Mouse (Mus musculus) liver, embryonic 12.5 days (tissue): Measurements from ENCODE around the gene Ccdc148. TPM values are rescaled to one million over a fixed set of nuclear protein-coding genes. Genes with fewer than 3 reads are reported as not detected.

Experiments used
- ATAC-seq: fragments of 200-750 bp; cut with Nextera tagmentation; 2 replicates; pipeline ENCODE4 v1.8.0; 2017; ENCODE audit warnings: moderate number of reproducible peaks, mild to moderate bottlenecking, moderate library complexity
- H3K27ac ChIP-seq: fragments of 300-500 bp; sonication (generic); 2 replicates; pipeline ENCODE4 v1.5.1; 2016; ENCODE audit warnings: mild to moderate bottlenecking
- H3K27me3 ChIP-seq: fragments of 300-500 bp; sonication (generic); replicated peaks from 2 replicates; pipeline ENCODE4 v1.6.1; 2016; ENCODE audit warnings: mild to moderate bottlenecking, moderate library complexity
- H3K36me3 ChIP-seq: fragments of 300-500 bp; sonication (generic); 2 replicates; pipeline ENCODE4 v1.6.1; 2016; ENCODE audit warnings: mild to moderate bottlenecking, moderate library complexity
- H3K4me1 ChIP-seq: fragments of 300-500 bp; sonication (generic); 2 replicates; pipeline ENCODE4 v1.6.1; 2016
- H3K4me2 ChIP-seq: fragments of 300-500 bp; sonication (generic); 2 replicates; pipeline ENCODE4 v1.6.1; 2016; ENCODE audit warnings: mild to moderate bottlenecking, moderate library complexity
- H3K4me3 ChIP-seq: fragments of 300-500 bp; sonication (generic); 2 replicates; pipeline ENCODE4 v1.5.1; 2016; ENCODE audit warnings: mild to moderate bottlenecking, moderate library complexity
- H3K9ac ChIP-seq: fragments of 300-500 bp; sonication (generic); 2 replicates; pipeline ENCODE4 v1.6.1; 2016; ENCODE audit warnings: mild to moderate bottlenecking, moderate library complexity
- H3K9me3 ChIP-seq: fragments of 300-500 bp; sonication (generic); replicated peaks from 2 replicates; pipeline ENCODE4 v1.6.1; 2016; ENCODE audit warnings: mild to moderate bottlenecking, moderate library complexity
- WGBS: fragments of 180-500 bp; shearing (Covaris S2); methylation state at CpG from one replicate; pipeline ENCODE4 v1.1.7; 2016; ENCODE audit not compliant: insufficient replicate concordance; 5-methylcytosine and 5-hydroxymethylcytosine counted together
- polyA plus RNA-seq: library from polyadenylated mRNA; unstranded; fragments of >200 nt; fragmentation: Nextera tagmentation; extraction: Ambion mirVana; gene quantifications from 2 replicates; pipeline ENCODE4 v1.2.1, GENCODE M21; 2016

Ccdc148 gene
- polyA plus RNA-seq, 1 experiment from 2014 or later, result 0.17 TPM

DNA sequence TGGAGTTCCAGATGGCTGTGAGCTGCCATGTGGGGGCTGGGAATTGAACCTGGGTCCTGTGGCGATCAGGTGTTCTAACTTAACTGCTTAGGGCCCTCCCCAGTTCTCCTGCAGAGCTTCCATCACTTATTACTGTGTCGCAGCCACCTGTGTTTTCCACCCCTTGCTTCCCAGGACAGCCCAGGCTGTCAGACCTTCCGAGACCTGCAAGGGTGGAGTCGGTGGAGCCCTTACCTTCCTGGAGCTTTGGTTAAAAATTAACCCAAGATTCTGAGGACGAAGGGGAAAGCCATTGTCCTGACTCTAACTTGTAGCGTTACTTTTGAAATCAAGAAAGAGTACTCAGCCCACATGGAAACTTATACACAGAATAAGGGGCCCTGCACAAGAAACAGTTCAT is 15.4 kb upstream of the Ccdc148 start:
- Histone ChIP-seq H3K9me3 (no peaks in the 10 kb centered on the region), H3K4me3 (no peak overlapping the region), H3K9ac (no peak overlapping the region), H3K4me2 (no peak overlapping the region), H3K27me3 (no peaks in the 10 kb centered on the region), H3K4me1 (peaks cover 35% of the 10 kb centered on the region), H3K36me3 (no peaks in the 10 kb centered on the region), H3K27ac (no peak overlapping the region)
- ATAC-seq, result no peak
- WGBS, result 69% methylated on average over 6 of the region's 6 CpGs

DNA sequence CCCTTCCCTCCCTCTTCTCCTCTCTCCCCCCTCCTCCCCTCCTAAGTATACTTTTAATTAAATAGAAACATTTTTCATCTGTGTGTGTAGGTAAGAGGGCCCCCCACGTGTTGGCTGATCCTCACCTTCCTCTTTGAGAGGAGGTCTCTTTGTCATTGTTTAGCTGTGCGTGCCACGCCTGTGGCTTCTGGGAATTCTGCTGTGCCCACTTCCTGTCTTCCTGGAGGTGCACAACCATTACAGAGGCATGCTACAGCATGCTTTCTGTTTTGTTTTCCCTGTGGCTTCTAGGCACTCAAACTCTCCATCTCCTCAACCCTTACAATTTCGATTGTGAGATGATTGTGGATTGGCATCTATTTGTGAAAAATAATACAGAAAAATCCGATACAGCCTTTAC is 11.1 kb upstream of the Ccdc148 start:
- WGBS, result 34% methylated on average over 5 of the region's 5 CpGs
- Histone ChIP-seq H3K27ac (no peak overlapping the region), H3K36me3 (no peaks in the 10 kb centered on the region), H3K9ac (no peak overlapping the region), H3K4me3 (no peak overlapping the region), H3K9me3 (no peaks in the 10 kb centered on the region), H3K4me1 (peaks cover 26% of the 10 kb centered on the region), H3K27me3 (no peaks in the 10 kb centered on the region), H3K4me2 (peak overlapping the region; percentile 3; the same call in 1 of the 2 replicates)
- no peak for ATAC-seq

DNA sequence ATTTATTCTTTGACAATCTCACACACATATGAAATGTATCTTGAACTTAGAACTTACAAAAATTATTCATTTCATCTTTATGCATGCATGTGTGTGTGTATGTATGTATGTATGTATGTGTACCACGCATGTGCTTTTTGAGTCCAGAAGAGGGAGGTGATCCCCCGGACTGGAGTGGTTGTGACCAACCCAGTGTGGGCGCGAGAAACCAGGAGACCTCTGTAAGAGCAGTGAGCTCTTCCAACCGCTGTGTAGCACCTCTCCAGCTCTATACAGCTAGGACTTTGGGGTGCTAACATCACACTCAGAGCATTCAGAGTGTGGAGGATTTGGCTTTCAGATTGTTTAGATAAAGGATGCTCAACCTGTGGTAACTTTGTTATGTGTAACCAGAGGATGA is 10.1 kb upstream of the Ccdc148 start:
- no peak overlapping the region for H3K27ac ChIP-seq
- H3K9me3 ChIP-seq, result no peaks in the 10 kb centered on the region
- H3K36me3 ChIP-seq, result no peaks in the 10 kb centered on the region
- WGBS, result 87% methylated on average over 5 of the region's 5 CpGs
- no peak for ATAC-seq
- H3K9ac ChIP-seq, result no peak overlapping the region
- no peak overlapping the region for H3K4me3 ChIP-seq
- no peak overlapping the region for H3K4me2 ChIP-seq
- peaks cover 27% of the 10 kb centered on the region for H3K4me1 ChIP-seq
- H3K27me3 ChIP-seq, result no peaks in the 10 kb centered on the region

DNA sequence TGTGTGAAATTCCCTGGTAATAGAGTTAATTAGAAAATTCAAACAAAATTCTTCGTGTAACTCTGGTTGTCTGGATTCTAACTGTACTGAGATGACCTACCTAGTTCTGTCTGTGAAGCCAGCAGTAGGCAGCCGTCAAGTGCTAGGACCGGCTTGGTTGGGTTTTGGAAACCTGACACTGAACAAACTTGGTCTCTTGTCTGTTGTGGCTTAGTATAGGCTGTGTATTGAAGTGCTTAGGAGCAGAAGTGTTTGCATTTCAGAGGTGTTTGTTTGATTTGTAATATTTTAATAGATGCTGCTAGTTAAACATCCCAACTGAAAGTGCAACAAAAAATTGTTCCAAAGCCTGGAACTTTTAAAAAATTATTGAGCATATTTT is 9.7 kb upstream of the Ccdc148 start:
- H3K9me3 ChIP-seq, result no peaks in the 10 kb centered on the region
- H3K4me3 ChIP-seq, result no peak overlapping the region
- 71% methylated on average over 3 of the region's 3 CpGs for WGBS
- H3K9ac ChIP-seq, result no peak overlapping the region
- H3K27me3 ChIP-seq, result no peaks in the 10 kb centered on the region
- no peak overlapping the region for H3K27ac ChIP-seq
- no peak for ATAC-seq
- no peak overlapping the region for H3K4me2 ChIP-seq
- no peaks in the 10 kb centered on the region for H3K36me3 ChIP-seq
- peaks cover 27% of the 10 kb centered on the region for H3K4me1 ChIP-seq

DNA sequence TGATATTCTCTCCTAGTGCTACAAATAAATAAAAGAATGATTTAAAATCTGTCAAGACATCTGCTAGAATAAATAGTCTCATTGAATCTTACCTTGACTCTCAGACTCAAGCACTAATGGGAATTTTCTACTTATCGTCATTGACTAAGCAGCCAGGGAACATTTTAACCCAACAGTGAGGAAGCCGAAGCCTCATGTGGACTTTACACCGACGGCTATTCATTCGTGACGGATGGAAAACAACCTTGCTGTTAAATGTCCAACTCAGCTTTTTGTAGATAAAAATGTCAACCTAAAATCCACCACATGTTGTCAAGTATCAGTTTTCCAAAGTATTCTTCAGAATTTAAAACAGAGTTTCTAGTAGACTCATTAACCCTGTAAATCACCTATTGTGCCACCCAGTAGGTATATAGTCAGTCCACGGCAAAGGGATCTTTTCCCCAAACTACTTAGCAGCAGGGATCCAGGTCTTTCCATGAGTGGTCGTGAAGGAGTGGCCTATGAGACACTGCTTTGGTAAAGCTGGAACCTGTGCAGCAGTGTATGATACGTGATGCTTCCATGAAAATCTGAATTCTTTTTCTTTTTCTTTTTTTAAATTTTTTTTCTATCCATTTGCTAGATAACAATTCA is 9.2 kb upstream of the Ccdc148 start:
- Histone ChIP-seq H3K27me3 (no peaks in the 10 kb centered on the region), H3K4me2 (no peak overlapping the region), H3K36me3 (no peaks in the 10 kb centered on the region), H3K4me1 (peaks cover 27% of the 10 kb centered on the region), H3K9me3 (no peaks in the 10 kb centered on the region), H3K4me3 (no peak overlapping the region), H3K9ac (no peak overlapping the region), H3K27ac (no peak overlapping the region)
- 73% methylated on average over 9 of the region's 9 CpGs for WGBS
- ATAC-seq, result no peak

DNA sequence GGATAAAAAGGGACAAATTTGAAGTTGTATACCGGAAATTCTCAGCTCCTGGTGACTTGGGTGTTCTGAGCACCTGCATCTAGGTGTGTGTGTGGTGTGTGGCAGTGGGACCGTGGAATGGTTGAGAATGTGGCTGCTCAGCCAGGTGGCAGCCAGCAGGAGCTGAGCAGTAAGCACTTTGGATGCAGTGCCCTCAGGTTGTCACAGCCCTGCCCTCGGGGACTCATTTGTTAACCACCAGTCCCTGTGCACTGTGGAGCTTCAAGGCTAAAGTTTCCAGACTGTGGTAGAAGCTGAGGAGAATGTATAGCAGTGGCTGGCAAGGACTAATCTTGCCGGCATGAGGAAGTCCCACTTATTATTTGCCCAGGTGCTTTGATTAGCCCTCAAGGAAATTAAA is 7.3 kb upstream of the Ccdc148 start:
- WGBS, result 74% methylated on average over 4 of the region's 4 CpGs
- no peaks in the 10 kb centered on the region for H3K9me3 ChIP-seq

DNA sequence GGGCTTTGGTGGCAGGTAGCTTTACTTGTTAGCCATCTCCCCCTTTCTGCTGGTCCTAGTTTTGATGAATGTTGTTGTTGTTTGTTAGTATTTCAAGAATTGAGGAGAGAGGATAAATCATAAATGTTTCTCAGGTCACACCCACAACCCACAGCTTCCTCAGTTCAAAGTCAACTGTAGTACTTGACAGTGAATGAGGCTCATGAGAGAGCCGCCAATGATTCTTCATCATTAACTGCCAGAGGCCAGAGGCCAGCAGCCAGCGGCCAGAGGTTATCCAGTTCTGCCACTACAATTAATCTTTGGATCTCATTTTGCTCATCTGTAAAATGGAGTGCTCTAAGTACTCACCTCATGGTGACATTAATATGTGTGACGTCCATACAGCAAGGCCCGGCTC is 6.5 kb upstream of the Ccdc148 start:
- peaks cover 43% of the 10 kb centered on the region for H3K4me1 ChIP-seq
- no peak overlapping the region for H3K4me3 ChIP-seq
- no peaks in the 10 kb centered on the region for H3K27me3 ChIP-seq
- H3K36me3 ChIP-seq, result no peaks in the 10 kb centered on the region
- 69% methylated on average over 4 of the region's 4 CpGs for WGBS
- no peak for ATAC-seq
- no peaks in the 10 kb centered on the region for H3K9me3 ChIP-seq
- H3K4me2 ChIP-seq, result no peak overlapping the region
- H3K27ac ChIP-seq, result no peak overlapping the region
- no peak overlapping the region for H3K9ac ChIP-seq

More for the DNA sequence above, 7.3 kb upstream of the Ccdc148 start:
- no peak for ATAC-seq
- no peaks in the 10 kb centered on the region for H3K27me3 ChIP-seq
- H3K4me2 ChIP-seq, result no peak overlapping the region
- peaks cover 37% of the 10 kb centered on the region for H3K4me1 ChIP-seq
- no peak overlapping the region for H3K27ac ChIP-seq
- H3K4me3 ChIP-seq, result no peak overlapping the region
- H3K36me3 ChIP-seq, result no peaks in the 10 kb centered on the region
- no peak overlapping the region for H3K9ac ChIP-seq

DNA sequence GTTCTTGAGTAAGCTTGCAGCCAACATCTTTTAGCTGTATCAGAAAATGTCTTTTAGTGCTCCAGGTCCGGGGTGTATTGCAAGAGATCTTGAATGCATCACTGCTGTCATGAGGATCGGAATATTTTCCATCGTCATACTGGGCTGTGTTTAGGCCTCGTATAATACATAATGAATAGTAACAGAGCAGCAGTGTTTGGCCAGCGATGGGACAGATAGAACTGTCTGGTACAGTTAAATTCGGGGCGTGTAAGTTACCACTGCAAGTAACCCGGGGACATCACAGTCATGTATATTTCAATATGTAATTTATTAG is 1.8 kb upstream of the Ccdc148 start:
- Histone ChIP-seq H3K4me1 (peaks cover 41% of the 10 kb centered on the region), H3K9me3 (no peaks in the 10 kb centered on the region), H3K27ac (no peak overlapping the region), H3K4me3 (peak overlapping the region; percentile 78), H3K27me3 (no peaks in the 10 kb centered on the region; the same call in 1 of the 2 replicates), H3K4me2 (peak overlapping the region; percentile 97), H3K9ac (peak overlapping the region; percentile 84), H3K36me3 (no peaks in the 10 kb centered on the region)
- WGBS, result 49% methylated on average over 8 of the region's 8 CpGs
- ATAC-seq, result no peak

DNA sequence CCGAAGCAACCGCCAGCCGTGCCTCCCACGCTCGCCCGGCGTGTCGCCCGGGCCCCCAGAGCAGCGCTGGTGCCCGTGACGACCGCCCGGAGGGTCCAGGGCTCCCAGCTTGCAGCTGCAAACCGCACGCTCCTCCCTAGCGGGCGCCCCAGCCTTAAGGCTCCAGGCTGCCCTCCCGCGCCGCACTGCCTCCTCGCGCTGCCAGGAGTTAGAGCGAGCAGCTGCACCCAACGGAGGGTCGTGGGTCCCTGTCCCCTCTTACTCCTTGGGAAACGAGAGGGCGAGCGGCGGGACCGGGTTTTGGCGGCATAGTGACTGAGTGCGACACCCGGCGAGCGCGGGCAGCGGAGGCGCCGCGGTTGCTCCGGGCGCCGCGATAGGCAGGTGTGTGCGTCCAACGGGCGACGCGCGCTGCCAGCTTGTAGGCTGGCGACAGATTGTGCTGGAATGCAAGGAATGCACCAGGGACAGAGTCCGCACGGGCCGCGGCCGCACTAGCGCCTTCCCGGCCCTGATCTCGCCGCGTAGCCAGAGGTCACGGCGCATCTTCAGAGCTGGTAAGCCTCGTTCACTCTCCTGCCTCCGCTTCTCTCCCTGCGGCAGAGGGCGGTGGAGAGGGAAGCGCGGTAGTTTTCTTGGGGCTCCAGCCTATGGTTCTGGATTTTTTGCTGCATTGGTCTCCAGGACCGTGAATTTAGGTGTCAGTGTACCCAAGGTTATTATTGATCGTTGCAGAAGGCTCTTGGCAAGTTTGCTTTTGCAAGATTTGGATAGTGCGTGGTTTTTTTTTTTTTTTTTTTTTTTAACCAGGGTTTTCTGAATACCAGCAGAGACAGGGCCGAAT is 1.2 kb upstream of the Ccdc148 start:
- Histone ChIP-seq H3K4me2 (peak overlapping the region; percentile 97), H3K4me1 (peaks cover 37% of the 10 kb centered on the region), H3K27ac (peak overlapping the region; percentile 72), H3K27me3 (no peaks in the 10 kb centered on the region; the same call in 1 of the 2 replicates), H3K9me3 (no peaks in the 10 kb centered on the region), H3K4me3 (peak overlapping the region; percentile 78), H3K9ac (peak overlapping the region; percentile 84), H3K36me3 (no peaks in the 10 kb centered on the region)
- ATAC-seq, result peak; percentile 52
- WGBS, result under 1% methylated on average over 74 of the region's 74 CpGs

DNA sequence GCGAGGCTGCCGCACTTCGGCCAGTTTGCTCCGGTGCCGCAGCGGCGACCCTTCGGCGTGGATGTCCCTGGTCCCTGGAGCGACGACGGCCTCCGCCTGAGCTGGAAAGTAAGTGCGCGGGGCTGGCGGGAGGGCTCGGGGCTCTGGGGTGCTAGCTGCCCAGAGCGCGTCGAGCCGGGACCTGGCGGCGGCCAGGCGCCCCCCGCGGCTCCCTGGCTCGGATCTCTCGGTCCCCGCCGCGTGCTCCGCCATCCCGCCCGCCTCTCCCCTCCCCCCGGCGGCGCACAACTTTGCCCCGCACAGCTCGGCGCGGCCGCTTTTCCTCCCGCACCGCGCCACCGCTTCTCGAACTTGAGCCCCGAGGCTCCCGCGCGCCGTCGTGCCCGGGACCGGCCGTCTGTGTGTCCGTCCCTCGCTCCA is 548 bp upstream of the Ccdc148 start:
- H3K4me3 ChIP-seq, result peak overlapping the region; percentile 78
- no peaks in the 10 kb centered on the region for H3K36me3 ChIP-seq
- H3K9me3 ChIP-seq, result no peaks in the 10 kb centered on the region
- H3K4me2 ChIP-seq, result peak overlapping the region; percentile 97
- 0% methylated on average over 45 of the region's 58 CpGs for WGBS
- H3K27ac ChIP-seq, result peak overlapping the region; percentile 72
- peak; percentile 43 for ATAC-seq
- no peaks in the 10 kb centered on the region; the same call in 1 of the 2 replicates for H3K27me3 ChIP-seq
- peak overlapping the region; percentile 84 for H3K9ac ChIP-seq
- peaks cover 36% of the 10 kb centered on the region for H3K4me1 ChIP-seq

DNA sequence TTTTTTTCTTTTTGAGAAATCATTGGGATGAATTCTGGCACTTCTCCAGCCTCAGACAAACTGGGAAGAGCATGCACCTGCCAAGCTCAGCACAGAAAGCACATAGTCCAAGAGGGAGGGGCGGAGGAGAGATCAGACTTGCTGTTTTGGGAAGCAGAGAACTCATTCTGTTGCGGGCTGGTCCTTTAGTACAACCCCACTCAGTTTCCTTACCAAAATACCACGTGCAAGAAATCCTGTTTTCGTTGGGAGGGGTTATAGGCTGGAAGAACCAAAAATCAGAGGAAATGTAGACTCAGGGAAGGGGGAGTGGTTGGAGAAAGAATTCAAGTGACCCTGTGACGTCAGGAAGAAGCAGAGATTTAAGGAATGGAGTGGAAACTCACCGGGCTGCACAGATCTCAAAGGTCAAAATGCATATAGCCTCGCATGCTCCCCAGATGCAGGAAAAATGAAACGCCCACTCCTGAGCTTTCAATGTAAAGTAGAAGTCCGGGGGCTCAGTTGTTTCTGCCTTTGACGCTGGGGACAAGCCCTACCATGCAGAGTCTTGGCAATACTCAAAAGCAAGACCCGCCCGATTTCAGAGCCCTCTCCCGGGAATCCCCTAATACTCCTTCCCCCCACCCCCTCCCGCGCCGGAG is 400 bp downstream of the Ccdc148 start:
- Histone ChIP-seq H3K27me3 (no peaks in the 10 kb centered on the region; the same call in 1 of the 2 replicates), H3K4me2 (peak overlapping the region; percentile 97), H3K9ac (no peak overlapping the region), H3K27ac (no peak overlapping the region), H3K9me3 (no peaks in the 10 kb centered on the region), H3K4me1 (peaks cover 36% of the 10 kb centered on the region), H3K36me3 (no peaks in the 10 kb centered on the region), H3K4me3 (peak overlapping the region; percentile 78)
- no peak for ATAC-seq
- 2% methylated on average over 16 of the region's 16 CpGs for WGBS

DNA sequence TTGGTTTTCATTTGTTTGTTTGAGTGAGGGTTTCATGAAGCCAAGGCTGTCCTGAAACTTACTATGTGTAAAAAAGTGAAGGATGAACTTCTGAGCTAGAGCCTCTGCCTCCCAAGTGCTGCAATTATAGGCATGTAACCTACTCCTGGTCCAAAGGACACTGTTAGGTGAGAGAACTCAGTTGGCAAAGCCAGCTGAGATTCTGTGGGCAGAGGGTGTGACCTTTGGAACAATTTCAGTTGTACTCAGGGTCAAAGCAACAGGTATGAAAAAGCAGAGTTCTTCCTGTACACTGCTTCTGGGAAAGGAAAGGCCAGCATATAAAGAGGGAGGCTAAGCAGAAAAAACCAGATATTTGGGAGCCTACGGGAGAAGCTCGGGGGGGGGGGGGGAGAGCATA is 2.4 kb downstream of the Ccdc148 start:
- no peak for ATAC-seq
- WGBS, result 53% methylated on average over 2 of the region's 2 CpGs
- H3K27me3 ChIP-seq, result no peaks in the 10 kb centered on the region; the same call in 1 of the 2 replicates

More for the DNA sequence above, 2.4 kb downstream of the Ccdc148 start:
- Histone ChIP-seq H3K9me3 (no peaks in the 10 kb centered on the region), H3K9ac (no peak overlapping the region), H3K4me3 (no peak overlapping the region), H3K27ac (no peak overlapping the region), H3K36me3 (no peaks in the 10 kb centered on the region), H3K4me1 (peaks cover 29% of the 10 kb centered on the region), H3K4me2 (no peak overlapping the region)
